Mouse (Mus musculus): ENCODE data around the gene Zfp385c.

DNA sequence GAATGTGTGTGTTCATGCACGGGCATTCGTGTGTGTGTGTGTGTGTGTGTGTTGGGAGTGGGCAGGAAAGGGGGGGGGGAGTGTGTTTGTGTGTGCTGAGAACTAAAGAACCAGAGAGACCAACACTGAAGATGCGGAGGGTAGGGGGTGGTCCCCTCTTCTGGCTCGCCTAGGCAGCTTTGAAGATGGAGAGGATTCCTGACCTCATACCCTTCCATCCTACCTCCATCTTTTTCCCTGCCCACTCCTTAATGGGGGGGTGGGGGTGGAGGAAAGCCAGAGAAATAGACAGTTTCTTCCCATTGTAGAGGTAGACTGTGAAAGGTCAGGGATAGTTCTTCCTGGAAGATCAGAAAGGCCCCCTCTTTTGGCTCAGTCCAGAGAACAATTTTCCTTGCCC, 20.9 kb upstream of the Zfp385c start:
- TF ChIP-seq CTCF (IDR thresholded peaks at IDR 0.05; ENCODE audit: control insufficient read depth, insufficient read depth, low read length) (no peak), POLR2A (IDR thresholded peaks at IDR 0.05; ENCODE audit: borderline replicate concordance, control insufficient read depth, low read depth, low read length) (no peak)

Data from bone marrow, adult 2 months (tissue).